Mouse (Mus musculus) R1 (cell line): ENCODE measurements around the gene Vwc2l.

Experiments
- DNase-seq: peaks from one replicate; pipeline ENCODE4 v3.0.0-alpha.2; 2018; ENCODE audit warnings: low read depth, low spot score

The Vwc2l gene

DNA sequence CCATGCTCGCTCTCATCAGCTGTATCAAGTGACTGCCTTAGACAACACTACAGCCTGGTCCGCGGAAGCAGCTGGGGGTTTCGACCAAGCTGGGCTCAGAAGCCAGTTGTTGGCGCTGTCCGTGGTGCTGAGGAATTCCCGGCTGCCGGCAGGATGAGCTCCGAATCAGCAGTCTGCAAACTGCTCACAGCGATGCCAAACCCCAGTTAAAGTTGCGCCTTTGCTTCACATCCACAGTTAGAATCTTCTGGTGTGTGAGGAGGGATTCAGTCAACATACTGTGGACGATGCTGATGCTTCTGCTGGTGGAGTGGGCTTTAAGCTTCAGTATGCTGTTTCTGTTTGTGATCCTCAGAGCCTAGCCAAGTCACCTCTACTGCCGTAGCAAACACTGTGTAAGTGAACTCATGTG, at the start of gene Vwc2l:
Gene Vwc2l, plus strand, starts transcription at position 61 of the 412 bp plus-strand sequence.
- DNase-seq = peak; percentile 72

DNA sequence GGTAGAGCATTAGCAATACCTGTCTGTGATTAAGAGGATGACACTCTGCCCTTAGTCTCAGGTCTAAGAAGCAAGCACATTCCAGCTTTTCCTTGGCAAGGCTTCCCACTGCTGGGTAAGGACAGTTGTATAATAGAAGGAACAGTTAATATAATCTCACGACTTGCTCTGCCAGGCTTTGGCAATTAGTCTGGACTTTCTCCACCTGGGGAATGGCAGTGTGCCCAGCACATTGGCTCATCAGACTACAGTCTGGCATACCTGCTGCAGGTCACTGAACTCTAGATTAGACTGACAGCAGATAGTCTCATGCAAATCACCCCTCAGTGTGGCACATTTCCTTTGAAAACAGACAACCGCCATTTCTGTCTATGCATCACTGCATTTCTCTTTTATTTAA, 33.0 kb upstream of the Vwc2l start:
- no peak for DNase-seq

DNA sequence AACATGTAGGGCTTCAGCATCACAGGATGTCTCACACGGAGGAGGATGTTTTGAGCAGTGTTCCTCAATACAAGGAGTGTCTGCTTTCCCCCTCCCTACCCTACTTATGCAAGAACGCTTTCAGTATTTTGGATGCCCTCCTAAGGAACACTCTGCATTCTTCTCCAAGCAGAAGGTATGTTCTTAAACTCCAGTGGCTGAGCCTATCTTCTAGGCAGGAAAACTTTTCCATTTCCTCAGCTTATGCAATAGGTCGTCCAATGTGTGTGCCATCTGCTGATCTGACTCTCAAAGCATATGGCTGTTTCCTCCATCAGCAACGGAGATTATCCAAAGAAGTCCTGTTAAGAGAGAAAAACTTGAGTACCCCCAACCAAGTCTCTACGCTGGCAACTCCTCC, 25.2 kb upstream of the Vwc2l start:
- DNase-seq = no peak

DNA sequence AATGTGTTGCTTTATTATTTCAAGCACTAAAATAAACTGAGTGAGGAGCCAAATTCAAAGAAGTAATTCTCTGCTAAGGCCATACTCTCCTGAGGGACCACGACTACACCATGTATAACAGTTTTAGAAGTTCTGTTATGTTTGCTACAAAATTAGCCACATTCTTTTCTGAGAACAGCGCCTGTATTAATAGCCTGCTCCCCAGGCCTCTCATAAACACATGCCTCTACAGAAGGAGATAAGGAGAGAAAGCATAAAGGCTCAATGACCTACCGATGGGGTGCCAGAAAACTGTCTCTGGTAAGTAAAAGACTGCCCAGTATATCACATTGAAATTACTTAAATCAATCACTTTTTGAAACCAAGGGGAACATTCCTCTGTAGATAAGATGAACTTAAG, 21.6 kb upstream of the Vwc2l start:
- DNase-seq = no peak

DNA sequence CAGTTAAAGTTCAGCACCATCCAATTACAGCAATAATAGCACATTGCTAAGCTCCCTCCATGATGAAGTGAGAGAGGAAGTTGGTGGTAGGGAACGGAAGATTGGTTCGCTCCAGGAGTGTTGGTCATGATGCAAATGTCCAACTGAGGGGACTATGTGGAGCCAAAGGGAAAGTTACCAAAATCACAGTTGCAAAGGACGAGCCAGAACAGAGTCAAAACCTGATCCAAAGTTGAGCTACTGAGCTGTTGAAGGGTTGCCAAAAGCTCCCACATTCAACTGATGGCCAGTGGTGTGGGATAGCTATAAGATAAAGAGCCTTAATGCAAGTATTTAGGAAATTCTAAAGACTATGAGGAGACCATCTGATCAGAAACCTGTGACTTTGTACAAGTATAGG, 19.7 kb upstream of the Vwc2l start:
- DNase-seq = no peak

DNA sequence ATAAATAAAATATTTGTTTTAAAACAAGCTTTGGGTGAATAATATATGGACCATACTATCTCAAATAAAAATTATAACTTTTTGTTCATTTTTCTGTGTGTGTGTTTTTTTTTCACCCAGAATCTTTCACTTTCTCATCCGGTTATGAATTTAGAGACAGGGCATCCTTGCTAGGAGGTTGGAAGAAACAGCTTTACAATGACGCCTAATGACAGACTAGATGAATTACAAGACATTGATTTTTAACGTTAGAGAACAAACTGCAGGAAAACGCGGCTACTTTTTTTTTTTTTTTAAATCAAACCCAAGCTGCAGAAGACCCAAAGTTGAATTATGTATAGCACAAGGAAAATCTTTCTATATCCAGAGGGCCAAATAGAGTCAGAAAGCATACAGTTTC, 470 bp upstream of the Vwc2l start:
- DNase-seq = no peak

DNA sequence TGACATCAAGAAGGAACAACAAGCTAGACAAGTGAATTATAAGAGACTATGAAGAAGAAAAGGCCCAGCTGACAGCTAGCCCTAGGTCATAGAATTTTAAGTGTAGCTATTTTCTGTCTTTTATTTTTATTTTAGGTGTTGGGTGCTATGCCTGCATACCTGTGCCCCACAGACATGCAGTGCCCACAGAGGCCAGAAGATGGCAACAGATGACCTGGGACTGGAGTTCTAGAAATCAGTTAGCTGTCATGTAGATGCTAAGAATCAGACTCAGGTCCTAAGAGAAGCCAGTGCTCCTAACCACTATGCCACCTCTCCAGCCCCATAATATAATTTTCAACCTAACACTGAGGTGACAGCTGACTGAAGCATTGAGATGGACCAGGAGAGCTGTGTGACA, 61.6 kb downstream of the Vwc2l start:
- DNase-seq = peak; percentile 34

DNA sequence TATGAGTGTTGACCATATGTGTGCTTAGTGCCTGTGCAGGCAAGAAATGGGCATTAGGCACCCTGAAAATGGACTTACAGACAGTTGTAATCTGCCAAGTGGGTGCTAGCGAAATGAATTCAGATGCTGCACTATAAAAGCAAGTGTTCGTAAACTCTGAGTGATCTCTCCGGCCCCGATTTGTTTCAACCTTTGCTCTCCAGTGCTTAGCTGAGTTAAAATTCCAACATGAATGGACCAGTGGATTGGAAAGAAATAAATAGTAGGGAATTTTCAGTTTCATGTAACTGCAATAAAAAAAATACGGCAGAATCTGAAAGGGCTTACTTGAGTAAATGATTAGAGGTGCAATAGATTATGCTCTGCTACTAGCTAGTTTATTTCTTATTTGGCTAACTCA, 66.1 kb downstream of the Vwc2l start:
- no peak for DNase-seq

DNA sequence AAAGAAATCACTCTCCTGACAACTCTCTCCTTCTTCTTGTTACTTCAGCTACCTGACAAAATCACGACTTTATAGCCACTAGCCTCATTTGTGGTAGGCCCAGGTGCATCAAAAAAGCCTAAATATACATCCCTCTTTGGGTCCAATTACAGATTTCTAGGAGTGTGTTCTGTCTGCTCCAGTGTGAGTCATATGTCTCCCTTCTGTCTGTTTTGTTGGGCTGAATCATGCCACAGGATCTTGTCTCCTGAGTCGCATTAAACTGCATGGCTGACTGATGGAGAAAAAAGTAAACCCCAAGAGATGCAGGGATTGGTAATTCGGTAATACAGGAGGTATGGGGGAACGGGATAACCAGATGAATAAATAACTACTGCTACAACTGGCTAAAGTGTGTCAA, 69.6 kb downstream of the Vwc2l start:
- DNase-seq = no peak

DNA sequence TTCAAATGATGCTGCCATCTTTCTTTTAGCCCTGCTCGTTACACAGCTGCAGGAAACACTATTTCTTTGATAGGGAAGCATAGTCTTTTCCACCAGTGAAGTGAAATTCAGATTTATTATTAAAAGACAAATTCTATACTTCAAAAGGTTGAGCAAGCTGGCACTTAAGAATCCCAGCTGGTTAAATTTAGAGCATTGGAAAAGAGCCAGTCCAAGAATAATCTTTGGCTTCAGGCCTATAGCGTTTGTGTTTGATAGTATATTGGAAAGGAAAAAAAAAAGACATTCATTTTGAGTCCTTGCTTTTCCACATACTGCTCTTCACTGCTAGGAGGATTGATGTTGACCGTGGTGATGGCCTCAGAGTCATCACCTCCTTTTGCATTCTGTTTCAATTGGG, 77.9 kb downstream of the Vwc2l start:
- DNase-seq = no peak

DNA sequence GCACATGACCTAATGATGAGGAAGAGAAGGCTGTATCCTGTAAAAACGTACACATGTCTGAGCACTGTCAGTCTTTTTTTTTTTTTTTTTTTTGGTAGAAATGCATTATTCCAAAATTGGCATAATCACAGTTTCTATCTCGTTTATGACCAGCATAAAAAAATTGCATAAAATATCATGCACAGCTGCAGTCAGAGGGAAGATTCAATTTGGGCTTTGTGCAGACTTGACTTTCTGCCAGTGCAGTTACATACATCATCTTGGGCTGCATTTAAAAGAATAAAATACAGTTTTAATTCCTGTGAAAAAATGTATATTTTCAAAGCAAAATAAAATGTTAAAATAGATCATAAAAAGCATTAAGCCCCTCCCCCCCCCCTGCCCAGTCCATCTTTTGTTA, 97.6 kb downstream of the Vwc2l start:
- no peak for DNase-seq

DNA sequence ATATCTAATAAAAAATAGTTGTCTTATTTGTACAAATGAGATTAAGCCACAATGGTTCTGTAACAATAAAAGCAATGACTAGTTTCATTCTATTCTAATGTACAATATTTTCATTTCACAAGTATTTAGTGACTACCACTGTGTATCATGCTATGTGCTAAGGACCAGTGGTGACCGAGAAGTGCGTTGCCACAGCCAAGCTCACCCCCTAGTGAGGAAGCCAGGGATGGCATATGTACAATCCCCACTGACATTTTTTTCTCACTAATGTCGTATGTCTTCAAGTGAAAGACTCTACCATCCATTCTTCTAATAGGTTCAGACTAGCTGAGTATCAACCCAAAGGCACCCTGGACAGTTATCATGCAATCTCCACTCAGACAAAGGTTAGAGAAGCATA, 107.7 kb downstream of the Vwc2l start:
- no peak for DNase-seq

DNA sequence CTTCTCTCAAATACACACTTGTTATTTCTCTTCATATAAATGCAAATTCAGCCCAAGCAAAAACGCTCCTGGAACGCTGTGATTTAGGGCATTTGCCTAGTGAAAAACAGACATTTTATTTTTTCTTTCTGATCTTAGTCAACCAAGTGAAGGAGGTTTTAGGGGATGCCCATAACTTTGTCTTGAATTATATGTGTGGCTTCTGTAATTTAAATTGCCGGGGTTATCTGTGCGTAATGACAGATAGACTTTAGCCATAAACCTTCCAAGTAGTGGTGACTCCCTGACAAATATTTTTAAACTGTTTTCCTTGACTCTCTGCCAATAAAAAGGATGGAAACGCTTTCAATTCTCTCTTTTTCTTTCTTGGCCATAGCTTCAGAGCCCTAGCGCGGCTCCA, 116.7 kb downstream of the Vwc2l start:
- no peak for DNase-seq

DNA sequence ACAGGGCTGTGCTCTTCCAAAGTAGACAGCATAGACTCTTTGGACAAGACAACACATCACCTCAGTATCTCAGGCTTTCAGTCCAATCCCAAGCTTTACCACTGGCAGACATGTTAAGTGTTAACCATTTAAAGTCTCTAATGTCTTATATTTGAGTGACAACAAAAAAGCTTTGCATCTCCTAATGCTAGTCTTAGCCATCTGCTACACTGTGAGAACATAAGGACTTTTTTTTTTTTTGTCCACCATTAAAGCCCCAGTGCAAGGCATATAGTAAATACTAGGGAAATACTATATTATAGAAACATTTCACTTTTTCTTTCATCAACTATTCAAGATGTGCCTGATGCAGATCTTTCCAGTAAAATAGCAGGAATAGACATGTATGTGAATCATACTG, 119.8 kb downstream of the Vwc2l start:
- no peak for DNase-seq

DNA sequence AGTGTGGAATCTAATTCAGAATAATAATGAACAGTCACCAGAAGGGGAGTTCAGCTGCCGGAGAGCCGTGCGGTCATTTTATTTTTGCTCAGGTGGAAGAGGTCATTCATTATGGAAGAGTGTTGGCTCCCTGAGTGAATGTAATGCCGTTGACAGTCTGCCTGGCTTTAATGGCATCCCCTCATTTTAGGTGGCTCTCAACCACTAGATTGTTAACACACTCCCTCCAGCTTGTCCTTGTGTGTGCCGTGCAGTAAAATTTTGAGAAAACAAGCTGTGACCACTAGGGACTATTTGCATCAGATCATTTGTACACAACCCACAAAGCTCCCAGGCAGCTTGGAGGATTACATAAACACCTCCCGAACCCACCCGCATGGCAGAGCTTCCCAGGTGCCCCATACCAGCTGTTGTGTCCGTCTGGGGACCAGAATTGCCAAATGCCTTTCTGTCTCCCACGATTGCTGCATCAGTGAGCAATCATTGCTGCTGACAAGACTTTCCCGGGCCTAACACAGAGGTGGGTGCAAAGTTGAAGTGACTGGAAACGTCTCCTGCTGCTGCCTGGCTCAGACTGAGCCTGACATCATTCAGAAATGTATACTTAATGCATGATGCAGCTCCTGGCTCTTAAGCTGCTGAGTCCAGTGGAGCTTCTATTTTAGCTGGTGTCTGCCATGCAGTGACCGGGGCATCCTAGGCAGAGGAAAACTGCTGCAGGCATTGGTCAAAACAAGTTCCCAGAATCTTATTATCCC, 126.3 kb downstream of the Vwc2l start:
- DNase-seq = no peak

DNA sequence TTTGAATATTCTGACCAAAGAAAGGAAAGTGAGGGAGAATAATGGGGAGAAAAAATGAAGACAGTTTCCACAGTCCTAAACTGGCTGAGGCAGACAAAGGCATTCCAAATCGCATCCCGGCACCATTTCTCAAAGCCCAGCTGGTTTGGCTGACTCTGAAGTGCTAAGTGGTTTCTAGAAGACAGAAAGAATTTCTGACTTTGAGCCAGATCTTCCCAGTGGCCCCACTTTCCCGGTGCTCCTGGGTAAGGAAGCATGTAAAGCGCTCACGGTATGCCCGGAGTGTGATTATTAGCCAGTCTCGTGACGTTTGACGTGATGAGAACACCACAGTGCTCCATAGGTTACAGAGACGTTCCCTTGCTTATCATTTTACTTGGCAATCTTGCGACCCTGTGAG, 127.9 kb downstream of the Vwc2l start:
- no peak for DNase-seq

DNA sequence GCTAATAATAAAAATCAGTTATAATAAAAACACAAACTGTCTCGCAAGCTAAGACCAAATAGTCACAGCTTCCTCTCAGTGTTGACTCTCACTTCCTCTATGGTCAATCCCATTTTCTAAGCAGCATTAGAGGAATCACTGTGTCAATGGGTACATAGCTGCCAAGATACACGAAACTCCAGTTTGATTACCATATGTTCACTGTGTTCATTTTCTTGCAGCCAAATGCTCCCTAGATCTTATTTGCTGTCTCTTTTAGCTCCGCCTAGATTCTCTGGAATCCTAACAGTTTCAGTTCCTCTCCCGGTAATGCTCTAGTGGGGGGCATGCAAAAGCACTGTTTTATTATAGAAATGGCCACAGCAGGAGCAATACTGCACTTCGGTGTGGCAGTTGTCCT, 130.4 kb downstream of the Vwc2l start:
- no peak for DNase-seq

DNA sequence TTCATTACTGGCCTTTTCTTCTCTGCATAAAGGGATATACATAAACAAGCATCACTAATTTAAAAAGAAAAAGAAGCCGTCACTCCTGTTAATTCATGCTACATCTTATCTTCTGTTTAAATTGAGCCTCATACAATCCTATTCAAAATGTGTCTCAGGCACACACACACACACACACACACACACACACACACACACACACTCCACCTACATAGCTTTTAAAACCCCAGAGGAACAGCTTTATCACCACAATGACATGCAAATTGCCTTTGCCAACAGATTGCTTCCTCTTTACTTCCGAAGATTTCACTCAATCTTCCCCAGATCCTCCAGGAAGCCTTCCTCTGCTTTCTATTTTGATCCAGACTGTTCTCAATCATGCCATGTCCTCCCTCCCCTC, 136.2 kb downstream of the Vwc2l start:
- DNase-seq = no peak

DNA sequence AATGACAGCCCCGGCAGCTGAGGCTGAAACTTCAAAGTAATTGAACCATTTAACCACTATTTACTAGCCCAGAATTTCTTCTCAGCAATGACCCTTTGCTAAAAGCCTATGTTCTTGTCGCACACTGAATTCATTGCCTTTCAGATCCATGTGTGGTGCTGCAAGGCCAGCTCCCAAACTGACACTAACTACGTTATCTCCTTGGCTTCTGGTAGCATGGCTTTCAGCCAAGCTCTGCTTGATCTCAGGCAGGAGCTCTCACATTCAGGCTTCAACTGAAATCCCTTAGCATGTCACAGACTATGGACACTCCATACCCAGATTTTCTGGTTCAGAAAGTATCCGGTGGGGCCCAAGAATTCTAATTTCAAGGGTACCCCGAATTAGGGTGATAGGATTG, 140.6 kb downstream of the Vwc2l start:
- no peak for DNase-seq

DNA sequence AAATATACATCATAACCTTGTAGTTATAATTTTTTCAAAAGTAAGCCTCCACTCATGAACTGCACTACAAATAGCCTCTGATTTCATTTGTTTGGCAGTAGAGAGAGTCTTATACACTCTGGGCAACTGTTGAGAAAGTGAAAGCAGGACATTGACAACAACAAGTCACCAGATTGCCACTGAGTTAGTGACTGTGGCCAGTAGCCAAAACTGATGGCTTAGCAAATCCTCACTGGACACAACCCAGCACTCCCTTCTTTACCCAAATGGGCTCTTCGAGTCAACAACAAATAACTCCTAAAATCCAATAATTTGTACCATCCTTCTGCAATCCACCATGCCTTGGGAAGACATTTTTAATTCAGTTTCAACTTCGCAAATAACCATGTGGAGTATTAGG, 155.0 kb downstream of the Vwc2l start:
- DNase-seq = no peak

DNA sequence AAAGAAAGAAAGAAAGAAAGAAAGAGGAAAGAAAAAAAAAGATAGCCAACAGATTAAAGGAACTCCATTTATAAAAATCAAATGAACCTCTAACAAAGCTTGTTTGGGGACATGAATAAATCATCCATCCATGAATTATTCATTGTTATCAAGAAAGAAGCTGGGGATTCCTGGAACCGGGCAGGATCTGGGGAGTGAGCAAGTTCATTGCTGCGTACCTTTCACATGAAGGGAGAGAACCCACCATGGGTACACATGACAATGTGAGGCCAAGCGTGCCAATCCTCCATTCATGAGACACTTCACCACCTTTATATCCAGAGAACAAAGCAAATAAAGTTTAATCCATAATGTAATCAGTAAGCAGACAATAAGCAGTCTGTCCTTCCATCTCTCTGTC, 155.8 kb downstream of the Vwc2l start:
- no peak for DNase-seq

DNA sequence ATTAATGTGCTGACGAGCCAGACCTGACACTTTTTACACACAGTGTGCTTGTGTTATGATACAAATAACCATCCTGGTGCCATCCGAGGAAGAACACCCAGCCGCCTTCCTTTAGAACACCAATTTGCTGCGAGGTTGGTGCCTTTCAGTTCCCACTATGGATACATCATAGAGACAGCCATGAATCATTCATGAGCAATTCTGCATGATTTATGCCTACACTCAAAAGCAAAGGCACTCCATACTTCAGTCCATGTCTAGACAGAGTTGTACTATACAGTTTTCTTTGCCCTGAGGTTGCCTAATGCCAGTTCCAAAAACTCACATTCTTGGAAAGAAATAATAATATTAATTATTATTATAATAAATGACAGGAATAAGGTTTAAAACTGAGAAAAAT, 158.6 kb downstream of the Vwc2l start:
- DNase-seq = no peak

DNA sequence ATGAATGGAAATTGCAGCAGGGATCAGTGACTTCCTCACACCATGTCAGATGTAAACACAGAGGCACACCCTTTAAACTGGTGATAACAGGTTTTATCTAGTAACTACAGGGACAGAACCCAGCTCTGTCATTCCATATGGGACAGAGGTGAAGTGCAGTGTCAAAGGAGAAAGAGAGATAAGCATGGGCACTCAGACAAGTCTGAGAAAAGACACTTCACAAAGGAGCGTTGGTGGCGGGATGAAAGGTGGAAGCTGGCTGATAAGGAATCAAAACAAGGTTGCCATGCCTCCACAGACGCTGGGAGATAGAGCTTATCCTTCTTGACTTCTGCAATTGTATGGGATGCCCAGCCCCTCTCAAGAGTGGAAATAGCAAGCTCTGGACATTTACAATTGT, 176.8 kb downstream of the Vwc2l start:
- no peak for DNase-seq

DNA sequence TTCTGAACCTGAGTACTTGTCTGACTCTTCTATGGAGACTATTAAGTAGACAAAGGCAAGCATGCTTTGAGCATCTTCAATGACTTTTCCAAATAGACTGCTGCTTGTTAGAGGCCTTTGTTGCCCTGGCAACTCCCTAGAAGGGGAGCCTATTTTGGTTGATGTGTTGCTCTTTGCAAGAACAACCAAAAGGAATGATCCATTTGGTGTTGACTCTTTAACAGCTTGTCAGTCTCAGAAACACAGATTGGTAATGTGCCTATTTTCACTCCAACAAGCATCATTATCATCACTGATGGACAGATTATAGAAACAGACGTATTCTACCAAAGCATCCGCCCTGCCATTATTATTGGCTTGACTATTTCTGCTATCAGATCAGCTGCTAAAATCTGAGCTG, 181.9 kb downstream of the Vwc2l start:
- DNase-seq = no peak
